Mouse (Mus musculus) CD8-positive naive resting alpha-beta T cell, adult 2 months (primary cell): ENCODE measurements around the gene Hexb.

Source experiments
- DNase-seq, 2 experiments: peaks; one replicate each; pipeline ENCODE4 v3.0.0; 2022; ENCODE audit warnings: low read depth in 2 of 2, low spot score in 2 of 2

The Hexb gene

GRCm38 (mm10) chr13:97224341-97224982 lies 26.3 kb upstream of the Hexb start:
- DNase-seq: no peak

GRCm38 (mm10) chr13:97223856-97224255 lies 25.7 kb upstream of the Hexb start:
- no peak for DNase-seq

GRCm38 (mm10) chr13:97220022-97220421 lies 21.9 kb upstream of the Hexb start:
- no peak for DNase-seq

GRCm38 (mm10) chr13:97216196-97216595 lies 18.0 kb upstream of the Hexb start:
- DNase-seq: no peak

GRCm38 (mm10) chr13:97215563-97215962 lies 17.4 kb upstream of the Hexb start:
- DNase-seq: no peak

- DNase-seq: no peak
These were observed 16.6 kb upstream of the Hexb start for GRCm38 (mm10) chr13:97214583-97215268.

- peak in 1 of 2 experiments; percentile 23 for DNase-seq
These were observed 10.4 kb upstream of the Hexb start for GRCm38 (mm10) chr13:97208500-97209010.

GRCm38 (mm10) chr13:97208112-97208478 lies 9.9 kb upstream of the Hexb start:
- DNase-seq: peak; percentile 64 to 71

GRCm38 (mm10) chr13:97207472-97208111 lies 9.4 kb upstream of the Hexb start:
- DNase-seq: no peak

- DNase-seq: no peak
These were observed 7.9 kb upstream of the Hexb start for GRCm38 (mm10) chr13:97206046-97206445.

- peak; percentile 60 to 85 for DNase-seq
These were observed 7.0 kb upstream of the Hexb start for GRCm38 (mm10) chr13:97205052-97205701.

- DNase-seq: no peak
These were observed 3.7 kb upstream of the Hexb start for GRCm38 (mm10) chr13:97201896-97202295.

- DNase-seq: no peak
These were observed 2.9 kb upstream of the Hexb start for GRCm38 (mm10) chr13:97201076-97201475.

GRCm38 (mm10) chr13:97199123-97199522 lies 966 bp upstream of the Hexb start:
- DNase-seq: no peak

GRCm38 (mm10) chr13:97196925-97197218 lies 1.3 kb downstream of the Hexb start:
- no peak for DNase-seq

- no peak for DNase-seq
These were observed 1.8 kb downstream of the Hexb start for GRCm38 (mm10) chr13:97196186-97196924.

GRCm38 (mm10) chr13:97193420-97193819 lies 4.7 kb downstream of the Hexb start:
- DNase-seq: no peak

GRCm38 (mm10) chr13:97192649-97193048 lies 5.5 kb downstream of the Hexb start:
- DNase-seq: no peak

GRCm38 (mm10) chr13:97187693-97188092 lies 10.5 kb downstream of the Hexb start:
- DNase-seq: no peak

- DNase-seq: no peak
These were observed 11.8 kb downstream of the Hexb start for GRCm38 (mm10) chr13:97186346-97186745.

GRCm38 (mm10) chr13:97184656-97185055 lies 13.5 kb downstream of the Hexb start:
- DNase-seq: no peak
